Mouse (Mus musculus) stomach, postnatal 0 days (tissue): ENCODE measurements around the gene Lurap1. TPM values are rescaled to one million over a fixed set of nuclear protein-coding genes. Genes with fewer than 3 reads are reported as not detected.

Source experiments
- ATAC-seq: fragments of 200-750 bp; cut with Nextera tagmentation; 2 replicates; pipeline ENCODE4 v1.8.0; 2017; ENCODE audit not compliant: low FRiP score, low TSS enrichment
- DNase-seq: peaks from one replicate; pipeline ENCODE4 v3.0.0-alpha.2; 2016; ENCODE audit warnings: low spot score
- H3K27ac ChIP-seq: fragments of 300-500 bp; sonication (generic); replicated peaks from 2 replicates; pipeline ENCODE4 v1.5.1; 2014; ENCODE audit warnings: mild to moderate bottlenecking, control low read depth
- H3K27me3 ChIP-seq: fragments of 300-500 bp; sonication (generic); 2 replicates; pipeline ENCODE4 v1.6.1; 2014; ENCODE audit warnings: low read length; ENCODE audit not compliant: control insufficient read depth, insufficient read depth
- H3K36me3 ChIP-seq: fragments of 300-500 bp; sonication (generic); 2 replicates; pipeline ENCODE4 v1.6.1; 2014; ENCODE audit warnings: low read length, mixed read lengths; ENCODE audit not compliant: control insufficient read depth, insufficient read depth
- H3K4me1 ChIP-seq: fragments of 300-500 bp; sonication (generic); replicated peaks from 2 replicates; pipeline ENCODE4 v1.6.1; 2014; ENCODE audit warnings: antibody characterized with exemption; ENCODE audit not compliant: control insufficient read depth, insufficient read depth
- H3K4me2 ChIP-seq: fragments of 300-500 bp; sonication (generic); replicated peaks from 2 replicates; pipeline ENCODE4 v1.6.1; 2014; ENCODE audit warnings: low read depth, mild to moderate bottlenecking, control low read depth, moderate library complexity
- H3K4me3 ChIP-seq: fragments of 300-500 bp; sonication (generic); 2 replicates; pipeline ENCODE4 v1.5.1; 2014; ENCODE audit warnings: low read depth, low read length, control low read depth
- H3K9ac ChIP-seq: fragments of 300-500 bp; sonication (generic); 2 replicates; pipeline ENCODE4 v1.6.1; 2014; ENCODE audit warnings: mild to moderate bottlenecking, low read length, control low read depth, mixed read lengths
- H3K9me3 ChIP-seq: fragments of 300-500 bp; sonication (generic); 2 replicates; pipeline ENCODE4 v1.6.1; 2016; ENCODE audit warnings: low read length; ENCODE audit not compliant: control insufficient read depth
- CTCF ChIP-seq: IDR thresholded peaks from 2 replicates; pipeline ENCODE4 v1.5.1; 2016; ENCODE audit warnings: antibody characterized with exemption, low read depth, mild to moderate bottlenecking, moderate library complexity
- EP300 ChIP-seq: optimal IDR thresholded peaks from 2 replicates; pipeline ENCODE3; 2016; ENCODE audit warnings: antibody characterized with exemption
- WGBS: fragments of 180-500 bp; shearing (Covaris S2); extraction: QIAGEN DNeasy Blood & Tissue Kit; methylation state at CpG from one replicate; pipeline ENCODE4 v1.1.7; 2014; 5-methylcytosine and 5-hydroxymethylcytosine counted together
- polyA plus RNA-seq: library from polyadenylated mRNA; unstranded; fragments of >200 nt; fragmentation: Nextera tagmentation; extraction: Ambion mirVana; gene quantifications from 2 replicates; pipeline ENCODE4 v1.2.1, GENCODE M21; 2015

Lurap1 gene
- polyA plus RNA-seq, 1 experiment from 2014 or later = 1.2 TPM

GRCm38 (mm10) chr4:116174466-116175116 is 23.5 kb upstream of the Lurap1 start:
- Histone ChIP-seq H3K27ac (peak overlapping the region; percentile 85), H3K36me3 (no peaks in the 10 kb centered on the region), H3K4me2 (no peak overlapping the region), H3K4me1 (peaks cover 15% of the 10 kb centered on the region), H3K27me3 (no peaks in the 10 kb centered on the region), H3K9me3 (no peaks in the 10 kb centered on the region), H3K4me3 (no peak overlapping the region), H3K9ac (no peak overlapping the region)
- ATAC-seq (0 out of 2 replicates have a peak, but pooled peaks have one; percentile 9), DNase-seq (peak; percentile 64)
- TF ChIP-seq CTCF (no peak), EP300 (no peak)
- WGBS = 42% methylated on average over 6 of the region's 6 CpGs

DNA sequence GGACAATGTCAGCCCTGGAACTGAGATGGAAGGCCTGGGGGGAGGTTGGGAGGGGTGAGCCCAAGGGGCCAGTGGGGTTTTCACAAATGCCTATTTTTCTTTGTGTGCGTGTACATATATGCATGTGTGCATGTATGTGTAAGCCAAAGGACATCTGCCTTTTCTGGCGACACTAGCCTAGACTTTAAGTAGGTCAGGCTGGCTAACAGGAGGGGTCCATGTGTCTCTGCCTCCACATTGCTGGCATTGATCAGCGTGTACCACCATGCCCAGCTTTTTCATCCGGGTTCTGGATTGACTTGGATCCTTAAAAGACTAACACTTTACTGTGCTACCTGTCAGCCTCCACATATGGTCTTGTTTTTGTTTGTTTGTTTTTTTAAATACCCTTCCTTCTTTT is 22.6 kb upstream of the Lurap1 start:
- DNase-seq = no peak
- H3K9me3 ChIP-seq = no peaks in the 10 kb centered on the region
- no peak overlapping the region for H3K27ac ChIP-seq
- WGBS = 85% methylated on average over 4 of the region's 4 CpGs
- no peak overlapping the region for H3K4me3 ChIP-seq
- peaks cover 15% of the 10 kb centered on the region for H3K4me1 ChIP-seq
- TF ChIP-seq CTCF (no peak), EP300 (no peak)
- H3K9ac ChIP-seq = no peak overlapping the region
- no peak for ATAC-seq
- no peak overlapping the region for H3K4me2 ChIP-seq
- no peaks in the 10 kb centered on the region for H3K36me3 ChIP-seq
- no peaks in the 10 kb centered on the region for H3K27me3 ChIP-seq

GRCm38 (mm10) chr4:116173072-116173471 is 21.9 kb upstream of the Lurap1 start, which contains the start of the genes 1700042G07Rik and Gm49337:
TSS of gene 1700042G07Rik (plus strand) at chr4:116173372.
TSS of gene Gm49337 (plus strand) at chr4:116173384.
- 79% methylated on average over 6 of the region's 6 CpGs for WGBS
- DNase-seq (no peak), ATAC-seq (no peak)
- Histone ChIP-seq H3K9me3 (no peaks in the 10 kb centered on the region), H3K36me3 (no peaks in the 10 kb centered on the region), H3K9ac (no peak within 1 kb of the TSS), H3K27ac (peak within 1 kb of the TSS; percentile 41; the same call in 1 of the 2 replicates), H3K27me3 (no peaks in the 10 kb centered on the region), H3K4me2 (no peak within 1 kb of the TSS), H3K4me1 (peaks cover 15% of the 10 kb centered on the region), H3K4me3 (no peak within 1 kb of the TSS)
- TF ChIP-seq CTCF (no peak), EP300 (no peak)

DNA sequence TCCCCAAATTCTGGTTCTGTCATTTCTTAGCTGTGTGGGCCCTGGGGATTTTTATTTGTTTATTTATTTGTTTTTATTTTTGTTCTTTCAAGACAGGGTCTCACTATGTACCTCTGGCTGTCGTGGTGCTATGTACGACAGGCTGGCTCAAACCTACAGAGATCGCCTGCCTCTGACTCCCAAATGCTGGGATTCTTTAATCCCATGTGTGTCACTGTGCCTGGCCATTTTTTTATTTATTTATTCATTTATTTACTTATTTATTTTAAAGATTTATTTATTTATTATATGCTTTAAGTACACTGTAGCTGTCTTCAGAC is 18.2 kb upstream of the Lurap1 start:
- H3K36me3 ChIP-seq = no peaks in the 10 kb centered on the region
- H3K4me3 ChIP-seq = no peak overlapping the region
- 61% methylated on average over 3 of the region's 3 CpGs for WGBS
- H3K4me2 ChIP-seq = no peak overlapping the region
- ATAC-seq (no peak), DNase-seq (no peak)
- no peaks in the 10 kb centered on the region for H3K27me3 ChIP-seq
- no peaks in the 10 kb centered on the region for H3K4me1 ChIP-seq
- no peaks in the 10 kb centered on the region for H3K9me3 ChIP-seq
- H3K27ac ChIP-seq = no peak overlapping the region
- H3K9ac ChIP-seq = no peak overlapping the region
- no peak for TF ChIP-seq CTCF

- no peak overlapping the region for H3K4me2 ChIP-seq
- ATAC-seq = peak; percentile 23; the same call in 1 of the 2 replicates
- no peak overlapping the region for H3K9ac ChIP-seq
- no peak overlapping the region for H3K4me3 ChIP-seq
- TF ChIP-seq EP300 = no peak
- peak; percentile 82 for TF ChIP-seq CTCF
- DNase-seq = peak; percentile 79
- no peaks in the 10 kb centered on the region for H3K36me3 ChIP-seq
- H3K9me3 ChIP-seq = no peaks in the 10 kb centered on the region
- WGBS = 78% methylated on average over 7 of the region's 8 CpGs
- no peak overlapping the region for H3K27ac ChIP-seq
- H3K4me1 ChIP-seq = no peaks in the 10 kb centered on the region
- no peaks in the 10 kb centered on the region for H3K27me3 ChIP-seq
Observed at GRCm38 (mm10) chr4:116168617-116169352, 17.6 kb upstream of the Lurap1 start.

GRCm38 (mm10) chr4:116167404-116167803 is 16.3 kb upstream of the Lurap1 start, which contains the start of gene Tspan1:
TSS of gene Tspan1 (minus strand) at chr4:116167601.
- DNase-seq = peak; percentile 91
- WGBS = 17% methylated on average over 7 of the region's 7 CpGs
- peak within 1 kb of the TSS; percentile 84 for H3K27ac ChIP-seq
- no peaks in the 10 kb centered on the region for H3K9me3 ChIP-seq
- peak; percentile 65 for ATAC-seq
- H3K9ac ChIP-seq = peak within 1 kb of the TSS; percentile 43; the same call in 1 of the 2 replicates
- TF ChIP-seq CTCF (peak; percentile 77), EP300 (no peak)
- no peaks in the 10 kb centered on the region for H3K36me3 ChIP-seq
- no peaks in the 10 kb centered on the region for H3K4me1 ChIP-seq
- no peaks in the 10 kb centered on the region for H3K27me3 ChIP-seq
- peak within 1 kb of the TSS; percentile 42 for H3K4me2 ChIP-seq
- H3K4me3 ChIP-seq = peak within 1 kb of the TSS; percentile 27
